Mouse (Mus musculus): ENCODE results near the gene Gm12216. TPM values are rescaled to one million over a fixed set of nuclear protein-coding genes. Genes with fewer than 3 reads are reported as not detected.

The Gm12216 gene
- total RNA-seq (2023) = 24.2 TPM

DNA sequence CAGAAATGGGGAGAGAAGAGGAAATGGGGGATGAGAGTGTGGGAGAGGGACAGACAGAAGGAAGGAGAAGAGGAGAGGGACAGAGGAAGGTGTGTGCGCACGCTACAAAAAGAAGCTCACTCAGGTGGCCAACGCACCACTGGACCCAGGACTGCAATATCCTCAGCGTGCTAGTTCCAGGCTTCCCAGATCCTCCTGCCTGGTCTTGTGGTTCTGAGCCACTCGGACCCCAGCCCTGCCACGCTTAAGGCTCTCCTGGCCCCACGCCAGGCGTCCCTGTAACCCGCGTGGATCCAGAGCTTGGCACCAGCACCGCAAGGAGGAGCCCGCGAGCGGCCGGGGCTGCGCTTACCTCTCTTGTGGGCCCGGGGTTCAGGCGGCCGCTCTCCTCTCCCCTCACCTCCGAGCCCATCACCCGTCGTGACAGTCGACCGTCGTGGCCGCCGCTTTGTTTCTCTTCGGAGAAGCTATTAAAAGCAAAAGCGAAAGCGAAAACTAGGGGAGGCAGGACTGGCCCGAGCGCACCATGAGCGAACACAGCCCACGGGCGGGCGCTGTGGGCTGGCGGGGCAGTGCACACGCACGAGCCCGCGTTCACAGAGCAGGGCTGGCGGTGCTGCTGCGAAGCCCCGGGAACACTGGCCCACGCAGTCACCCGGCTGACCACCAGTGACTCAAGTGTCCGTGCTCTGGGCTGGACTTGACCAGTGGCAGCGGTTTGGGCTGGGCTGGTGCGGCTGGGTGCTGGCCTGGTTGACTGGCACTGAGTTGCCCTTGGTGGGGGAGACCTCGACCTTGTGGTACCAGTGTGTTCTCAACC is at the start of gene Gm12216:
TSS of gene Gm12216 (minus strand) at position 496 of the 820 bp plus-strand sequence.

DNA sequence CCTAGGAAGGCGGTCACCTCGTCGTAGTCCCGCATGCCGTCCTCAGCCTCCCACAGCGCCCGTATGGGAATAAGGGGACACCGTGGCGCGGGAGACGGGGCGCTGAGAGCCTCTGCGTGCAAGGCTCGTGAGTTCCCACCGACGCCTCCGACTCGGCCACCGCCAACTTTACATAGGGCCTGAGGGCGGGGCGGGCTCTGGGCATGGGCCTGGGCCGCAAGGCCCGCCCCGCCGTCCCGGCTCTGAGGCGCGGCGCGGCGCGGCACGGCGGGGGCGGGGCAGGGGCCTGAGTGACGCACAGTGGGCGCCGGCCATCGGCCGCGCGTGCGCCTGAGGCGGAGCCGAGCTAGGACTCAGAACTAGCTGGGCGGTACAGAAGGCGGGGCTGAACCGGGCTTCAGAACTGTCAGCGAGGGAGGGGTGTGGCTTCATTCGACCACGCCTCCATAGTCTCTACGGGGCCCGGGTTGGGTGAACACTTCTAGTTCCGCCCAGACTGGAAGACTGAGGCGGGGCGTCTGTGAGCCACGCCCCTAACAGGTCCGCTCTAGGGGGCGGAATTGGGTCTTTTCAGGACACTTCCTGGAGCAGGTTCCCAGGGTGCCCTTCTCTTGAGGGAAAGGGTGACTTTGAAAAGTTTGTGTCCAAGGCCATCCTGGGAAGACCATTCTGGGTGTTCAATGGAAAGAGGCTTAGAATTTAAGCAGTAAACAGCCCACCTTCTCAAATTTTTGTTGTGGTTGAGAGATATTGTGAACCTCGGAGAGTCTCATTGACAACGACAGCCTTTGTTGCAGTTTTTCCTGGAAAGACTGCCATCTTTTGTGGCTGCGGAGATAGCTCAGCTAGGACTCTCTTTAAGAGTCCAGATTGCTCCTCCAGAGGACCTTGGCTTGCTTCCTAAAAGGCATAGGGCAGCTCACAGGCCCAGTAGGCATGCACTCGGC is 32.7 kb upstream of the Gm12216 start, which contains the start of gene Slc22a5:
TSS of gene Slc22a5 (minus strand) at position 156 of the 947 bp plus-strand sequence.

DNA sequence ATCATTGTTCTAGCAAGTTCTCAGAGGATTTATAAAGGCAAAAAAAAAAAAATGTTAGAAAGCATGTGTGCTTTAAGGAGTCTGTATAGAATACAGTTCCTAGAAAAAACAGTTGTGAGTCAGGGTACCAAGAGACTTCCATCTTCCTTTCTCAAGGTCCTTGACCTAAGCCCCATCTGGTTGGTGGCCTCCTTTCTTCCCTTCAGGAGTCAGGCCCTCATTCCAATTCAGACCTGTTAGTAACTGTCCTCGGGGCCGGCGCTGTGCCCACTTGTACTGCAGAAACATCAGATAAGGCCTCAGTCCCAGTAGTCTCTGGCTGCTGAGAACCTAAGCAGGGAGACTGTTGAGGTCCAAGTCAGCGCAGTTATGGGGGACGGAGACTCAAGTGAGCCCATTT is 86.0 kb downstream of the Gm12216 start, which contains the start of gene Gm17334:
TSS of gene Gm17334 (minus strand) at position 101 of the 400 bp plus-strand sequence.

DNA sequence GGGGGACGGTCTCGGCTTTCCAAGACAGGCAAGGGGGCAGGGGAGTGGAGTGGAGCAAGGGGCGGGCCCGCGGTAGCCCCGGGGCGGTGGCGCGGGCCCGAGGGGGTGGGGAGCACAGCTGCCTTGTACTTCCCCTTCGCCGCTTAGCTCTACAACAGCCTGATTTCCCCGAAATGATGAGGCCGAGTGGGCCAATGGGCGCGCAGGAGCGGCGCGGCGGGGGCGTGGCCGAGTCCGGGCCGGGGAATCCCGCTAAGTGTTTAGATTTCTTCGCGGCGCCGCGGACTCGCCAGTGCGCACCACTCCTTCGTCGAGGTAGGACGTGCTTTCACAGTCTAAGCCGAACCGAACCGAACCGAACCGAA is 89.3 kb downstream of the Gm12216 start, which contains the start of gene Irf1:
TSS of gene Irf1 (plus strand) at position 255 of the 365 bp plus-strand sequence.

Other genes with a start within 250 kb of the Gm12216 start
- not detected for gene Il4, start 240.6 kb downstream of the Gm12216 start, total RNA-seq (2023)
- gene Il13, start 224.6 kb downstream of the Gm12216 start, total RNA-seq (2023) = not detected
- gene Rad50, start 151.9 kb downstream of the Gm12216 start, total RNA-seq (2023) = 27.4 TPM
- gene Il5, start 138.5 kb downstream of the Gm12216 start, total RNA-seq (2023) = not detected
- gene Irf1, start 89.2 kb downstream of the Gm12216 start, total RNA-seq (2023) = 280 TPM
- gene Gm17334, start 86.1 kb downstream of the Gm12216 start, total RNA-seq (2023) = 1.8 TPM
- gene Slc22a5, start 32.4 kb upstream of the Gm12216 start, total RNA-seq (2023) = 11.7 TPM
- gene Slc22a21, start 121.1 kb upstream of the Gm12216 start, total RNA-seq (2023) = 0.98 TPM
- gene Slc22a4, start 168.8 kb upstream of the Gm12216 start, total RNA-seq (2023) = not detected
- gene Pdlim4, start 209.8 kb upstream of the Gm12216 start, total RNA-seq (2023) = 5.0 TPM
- gene P4ha2, start 240.8 kb upstream of the Gm12216 start, total RNA-seq (2023) = 2.3 TPM

All from CD8-positive naive resting alpha-beta T cell, adult 57 days (primary cell).